Mouse (Mus musculus) kidney, postnatal 25 days (tissue): Measurements from ENCODE around the gene Gm20388.

Experiments
- DNase-seq, 2 experiments: peaks; one replicate each; pipeline ENCODE4 v3.0.0; 2021; ENCODE audit warnings: mixed read lengths in 2 of 2

Gene Gm20388

GRCm38 (mm10) chr8:123708729-123709128 lies 3798.1 kb downstream of the Gm20388 start:
- DNase-seq, result no peak

GRCm38 (mm10) chr8:123710335-123710734 lies 3799.7 kb downstream of the Gm20388 start:
- no peak for DNase-seq

- no peak for DNase-seq
These were observed 3803.8 kb downstream of the Gm20388 start for GRCm38 (mm10) chr8:123714451-123714850.

GRCm38 (mm10) chr8:123715916-123716592 lies 3805.4 kb downstream of the Gm20388 start:
- no peak for DNase-seq

- DNase-seq, result no peak
These were observed 3806.5 kb downstream of the Gm20388 start for GRCm38 (mm10) chr8:123717104-123717503.

- DNase-seq, result peak; percentile 60 to 74
These were observed 3807.2 kb downstream of the Gm20388 start for GRCm38 (mm10) chr8:123717516-123718490.

- DNase-seq, result no peak
These were observed 3808.1 kb downstream of the Gm20388 start for GRCm38 (mm10) chr8:123718752-123719151.

- no peak for DNase-seq
These were observed 3808.6 kb downstream of the Gm20388 start for GRCm38 (mm10) chr8:123719280-123719679.

GRCm38 (mm10) chr8:123719811-123720210 lies 3809.2 kb downstream of the Gm20388 start:
- DNase-seq, result no peak

- DNase-seq, result no peak
These were observed 3809.9 kb downstream of the Gm20388 start for GRCm38 (mm10) chr8:123720471-123721001.

- no peak for DNase-seq
These were observed 3811.6 kb downstream of the Gm20388 start for GRCm38 (mm10) chr8:123722245-123722644.

GRCm38 (mm10) chr8:123724752-123725151 lies 3814.1 kb downstream of the Gm20388 start:
- DNase-seq, result no peak

- no peak for DNase-seq
These were observed 3814.6 kb downstream of the Gm20388 start for GRCm38 (mm10) chr8:123725261-123725660.

- DNase-seq, result no peak
These were observed 3816.1 kb downstream of the Gm20388 start for GRCm38 (mm10) chr8:123726759-123727158.

- DNase-seq, result peak; percentile 33 to 58
These were observed 3818.6 kb downstream of the Gm20388 start for GRCm38 (mm10) chr8:123729055-123729785.

GRCm38 (mm10) chr8:123729786-123730411 lies 3819.3 kb downstream of the Gm20388 start:
- no peak for DNase-seq

- no peak for DNase-seq
These were observed 3821.7 kb downstream of the Gm20388 start for GRCm38 (mm10) chr8:123732332-123732731.

- DNase-seq, result no peak
These were observed 3823.8 kb downstream of the Gm20388 start for GRCm38 (mm10) chr8:123734486-123734885.

- peak in 1 of 2 experiments; percentile 55 for DNase-seq
These were observed 3826.3 kb downstream of the Gm20388 start for GRCm38 (mm10) chr8:123736974-123737373.

GRCm38 (mm10) chr8:123740263-123740662 lies 3829.6 kb downstream of the Gm20388 start:
- DNase-seq, result no peak

GRCm38 (mm10) chr8:123741232-123741631 lies 3830.6 kb downstream of the Gm20388 start:
- no peak for DNase-seq

- DNase-seq, result no peak
These were observed 3835.8 kb downstream of the Gm20388 start for GRCm38 (mm10) chr8:123746488-123746887.
